ENCODE assay signal across 1 mouse cellular context in the genomic region with DNA sequence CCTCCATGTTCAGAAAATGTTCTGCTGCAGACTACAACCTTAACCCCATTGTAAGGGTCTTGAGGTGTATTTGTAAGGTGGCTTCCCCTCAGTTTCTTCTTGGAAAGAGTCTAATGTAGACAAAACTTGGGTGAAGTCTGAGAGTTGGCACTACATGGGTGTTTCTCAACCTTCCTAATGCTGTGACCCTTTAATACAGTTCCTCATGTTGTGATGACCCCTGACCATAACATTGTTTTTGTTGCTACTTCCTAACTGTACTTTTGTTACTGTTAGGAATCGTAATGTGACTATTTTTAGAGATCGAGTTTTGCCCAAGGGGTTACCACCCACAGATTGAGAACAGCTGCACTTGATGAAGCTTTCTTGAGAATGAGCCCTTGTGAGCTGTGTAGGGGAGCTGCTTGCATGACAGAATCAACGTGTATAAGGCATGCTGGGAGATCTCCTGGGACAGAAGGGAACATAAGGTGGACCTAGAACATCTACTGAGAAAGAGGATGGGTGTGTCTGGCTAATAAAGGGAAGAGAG.
TF ChIP-seq lines count a peak whose summit lies in the region.

No protein-coding gene starts in this region.

TF ChIP-seq in myocyte, 11 proteins besides CTCF, POLR2A, EP300 and RAD21 (continued from another document):
- TF ChIP-seq MYOG (IDR thresholded peaks at IDR 0.05; ENCODE audit: control insufficient read depth in 1 of 3, insufficient read depth in 1 of 3, insufficient read length in 2 of 3, low read depth in 2 of 3), result peak in 1 of 3 experiments; percentile 81
- TF ChIP-seq CEBPB (IDR thresholded peaks at IDR 0.05; ENCODE audit: insufficient read depth, poor library complexity, severe bottlenecking), result 0 out of 2 replicates have a peak, but pooled peaks have one; percentile 1
